Mouse (Mus musculus) midbrain, postnatal 0 days (tissue): ENCODE data around the gene Rec114. TPM values are rescaled to one million over a fixed set of nuclear protein-coding genes. Genes with fewer than 3 reads are reported as not detected.
A peak's percentile ranks its signal among the peaks of the same experiment; 100 is the strongest.

ENCODE experiments used
- ATAC-seq: fragments of 200-750 bp; cut with Nextera tagmentation; 2 replicates; pipeline ENCODE4 v1.8.0; 2017; ENCODE audit warnings: moderate number of reproducible peaks, mild to moderate bottlenecking, moderate TSS enrichment, moderate library complexity; ENCODE audit not compliant: low FRiP score
- DNase-seq: peaks from one replicate; pipeline ENCODE4 v3.0.0-alpha.2; 2015; ENCODE audit warnings: low spot score
- H3K27ac ChIP-seq: fragments of 300-500 bp; sonication (generic); 2 replicates; pipeline ENCODE4 v1.5.1; 2014; ENCODE audit warnings: low read depth, mild to moderate bottlenecking, low read length, mixed read lengths
- H3K27me3 ChIP-seq: fragments of 300-500 bp; sonication (generic); 2 replicates; pipeline ENCODE4 v1.6.1; 2014; ENCODE audit warnings: low read length, control low read depth, mixed read lengths; ENCODE audit not compliant: insufficient read depth
- H3K36me3 ChIP-seq: fragments of 300-500 bp; sonication (generic); 2 replicates; pipeline ENCODE4 v1.6.1; 2014; ENCODE audit warnings: low read length, control low read depth, mixed read lengths; ENCODE audit not compliant: insufficient read depth
- H3K4me1 ChIP-seq: fragments of 300-500 bp; sonication (generic); 2 replicates; pipeline ENCODE4 v1.6.1; 2014; ENCODE audit warnings: mild to moderate bottlenecking, control low read depth, antibody characterized with exemption, low read length, mixed read lengths; ENCODE audit not compliant: insufficient read depth
- H3K4me2 ChIP-seq: fragments of 300-500 bp; sonication (generic); 2 replicates; pipeline ENCODE4 v1.6.1; 2014; ENCODE audit warnings: low read depth, mild to moderate bottlenecking, low read length, mixed read lengths; ENCODE audit not compliant: poor library complexity, severe bottlenecking
- H3K4me3 ChIP-seq: fragments of 300-500 bp; sonication (generic); 2 replicates; pipeline ENCODE4 v1.5.1; 2014; ENCODE audit warnings: low read depth, mild to moderate bottlenecking, low read length, moderate library complexity
- H3K9ac ChIP-seq: fragments of 300-500 bp; sonication (generic); replicated peaks from 2 replicates; pipeline ENCODE4 v1.6.1; 2014; ENCODE audit warnings: mild to moderate bottlenecking, low read length, moderate library complexity, mixed read lengths; ENCODE audit not compliant: poor library complexity, severe bottlenecking
- H3K9me3 ChIP-seq: fragments of 300-500 bp; sonication (generic); 2 replicates; pipeline ENCODE4 v1.6.1; 2016; ENCODE audit warnings: low read length, control low read depth
- CTCF ChIP-seq: IDR thresholded peaks from 2 replicates; pipeline ENCODE4 v1.5.1; 2016; ENCODE audit warnings: antibody characterized with exemption, mild to moderate bottlenecking
- WGBS: fragments of 180-500 bp; shearing (Covaris S2); extraction: QIAGEN DNeasy Blood & Tissue Kit; methylation state at CpG from one replicate; pipeline ENCODE4 v1.1.7; 2014; 5-methylcytosine and 5-hydroxymethylcytosine counted together
- polyA plus RNA-seq: library from polyadenylated mRNA; unstranded; fragments of >200 nt; fragmentation: Nextera tagmentation; extraction: Ambion mirVana; gene quantifications from 2 replicates; pipeline ENCODE4 v1.2.1, GENCODE M21; 2015
- total RNA-seq: library from RNA; depleted of rRNA; stranded (reverse); fragments of >200 nt; gene quantifications from 2 replicates; pipeline ENCODE4 v1.2.3, GENCODE M21; 2014

The Rec114 gene
- total and polyA plus RNA-seq, 2 experiments from 2014 or later, result 0.16 to 1.9 TPM

GRCm38 (mm10) chr9:58748142-58748541 lies 4.4 kb upstream of the Rec114 start:
- no peak for ATAC-seq
- Histone ChIP-seq H3K9me3 (no peaks in the 10 kb centered on the region), H3K9ac (no peak overlapping the region), H3K36me3 (no peaks in the 10 kb centered on the region), H3K27me3 (no peaks in the 10 kb centered on the region), H3K4me3 (no peak overlapping the region), H3K27ac (no peak overlapping the region), H3K4me1 (no peaks in the 10 kb centered on the region), H3K4me2 (no peak overlapping the region)
- WGBS, result 58% methylated on average over 4 of the region's 4 CpGs
- no peak for DNase-seq
- TF ChIP-seq CTCF, result no peak

- Histone ChIP-seq H3K9ac (no peak overlapping the region), H3K27me3 (no peaks in the 10 kb centered on the region), H3K4me3 (no peak overlapping the region), H3K4me1 (no peaks in the 10 kb centered on the region), H3K9me3 (no peaks in the 10 kb centered on the region), H3K36me3 (no peaks in the 10 kb centered on the region), H3K4me2 (0 out of 2 replicates have a peak overlapping the region, but pooled peaks have one; percentile 3), H3K27ac (no peak overlapping the region)
- WGBS, result 22% methylated on average over 6 of the region's 6 CpGs
- TF ChIP-seq CTCF, result no peak
- DNase-seq, result peak; percentile 52
- no peak for ATAC-seq
These were observed 3.6 kb upstream of the Rec114 start for GRCm38 (mm10) chr9:58747328-58747755.

- DNase-seq, result no peak
- no peaks in the 10 kb centered on the region for H3K9me3 ChIP-seq
- ATAC-seq, result no peak
- H3K36me3 ChIP-seq, result no peaks in the 10 kb centered on the region
- H3K27me3 ChIP-seq, result no peaks in the 10 kb centered on the region
- no peak overlapping the region for H3K27ac ChIP-seq
- no peak overlapping the region for H3K4me2 ChIP-seq
- 94% methylated on average over 2 of the region's 2 CpGs for WGBS
- no peak for TF ChIP-seq CTCF
- no peaks in the 10 kb centered on the region for H3K4me1 ChIP-seq
- no peak overlapping the region for H3K4me3 ChIP-seq
- no peak overlapping the region for H3K9ac ChIP-seq
These were observed 1.1 kb downstream of the Rec114 start for GRCm38 (mm10) chr9:58742692-58743091.

- H3K4me1 ChIP-seq, result no peaks in the 10 kb centered on the region
These were observed 2.4 kb downstream of the Rec114 start for GRCm38 (mm10) chr9:58741369-58741768.

GRCm38 (mm10) chr9:58739791-58740190 lies 4.0 kb downstream of the Rec114 start:
- Histone ChIP-seq H3K9me3 (no peaks in the 10 kb centered on the region), H3K9ac (no peak overlapping the region), H3K27me3 (no peaks in the 10 kb centered on the region), H3K4me1 (no peaks in the 10 kb centered on the region), H3K36me3 (no peaks in the 10 kb centered on the region), H3K4me2 (no peak overlapping the region), H3K4me3 (no peak overlapping the region), H3K27ac (no peak overlapping the region)
- no peak for DNase-seq
- WGBS, result 74% methylated on average over 9 of the region's 9 CpGs
- ATAC-seq, result no peak
- TF ChIP-seq CTCF, result no peak

More at GRCm38 (mm10) chr9:58741369-58741768, 2.4 kb downstream of the Rec114 start:
- ATAC-seq, result no peak
- no peak for TF ChIP-seq CTCF
- no peaks in the 10 kb centered on the region for H3K27me3 ChIP-seq
- H3K27ac ChIP-seq, result no peak overlapping the region
- H3K36me3 ChIP-seq, result no peaks in the 10 kb centered on the region
- H3K4me3 ChIP-seq, result no peak overlapping the region
- DNase-seq, result no peak
- H3K4me2 ChIP-seq, result no peak overlapping the region
- H3K9me3 ChIP-seq, result no peaks in the 10 kb centered on the region
- 84% methylated on average over 20 of the region's 20 CpGs for whole genome bisulfite sequencing
- H3K9ac ChIP-seq, result no peak overlapping the region

GRCm38 (mm10) chr9:58723165-58723564 lies 20.6 kb downstream of the Rec114 start:
- 78% methylated on average over 11 of the region's 11 CpGs for WGBS
- Histone ChIP-seq H3K9me3 (no peaks in the 10 kb centered on the region), H3K4me1 (no peaks in the 10 kb centered on the region), H3K4me3 (no peak overlapping the region), H3K36me3 (no peaks in the 10 kb centered on the region), H3K4me2 (no peak overlapping the region), H3K27me3 (no peaks in the 10 kb centered on the region), H3K9ac (no peak overlapping the region), H3K27ac (no peak overlapping the region)
- no peak for TF ChIP-seq CTCF
- no peak for ATAC-seq
- DNase-seq, result no peak
